Mouse (Mus musculus): ENCODE measurements at regions not wholly inside any gene's neighbourhood (a gene's known extent, or its start where the extent isn't known, plus 50 kb on each side); places are given as distances from the start of the nearest gene placed in this dataset.

GRCm38 (mm10) chr7:96078511-96078910 is 92.5 kb upstream of the Tenm4 start:
- no peak for DNase-seq (ENCODE audit: low read depth, low spot score)

DNA sequence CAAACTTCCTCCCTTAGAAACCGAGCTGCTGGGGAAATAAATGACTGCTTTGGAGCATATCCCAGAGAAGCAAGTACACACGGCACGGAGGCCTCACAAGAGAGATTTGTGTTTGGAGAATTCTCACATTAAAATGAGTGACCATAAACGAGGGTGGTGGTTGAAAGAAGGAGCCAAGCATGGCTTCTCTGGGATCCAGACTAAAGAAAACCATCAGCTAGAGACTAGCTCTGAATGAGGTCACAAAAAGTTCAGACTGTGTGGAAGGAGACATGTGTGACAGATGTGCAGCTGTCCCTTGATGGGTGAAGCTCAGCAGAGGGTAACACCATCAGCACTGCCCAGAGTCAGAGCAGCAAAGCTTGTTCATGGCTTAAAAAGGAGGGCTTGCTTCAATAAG is 89.4 kb upstream of the Tenm4 start:
- no peak for DNase-seq (ENCODE audit: low read depth, low spot score)

DNA sequence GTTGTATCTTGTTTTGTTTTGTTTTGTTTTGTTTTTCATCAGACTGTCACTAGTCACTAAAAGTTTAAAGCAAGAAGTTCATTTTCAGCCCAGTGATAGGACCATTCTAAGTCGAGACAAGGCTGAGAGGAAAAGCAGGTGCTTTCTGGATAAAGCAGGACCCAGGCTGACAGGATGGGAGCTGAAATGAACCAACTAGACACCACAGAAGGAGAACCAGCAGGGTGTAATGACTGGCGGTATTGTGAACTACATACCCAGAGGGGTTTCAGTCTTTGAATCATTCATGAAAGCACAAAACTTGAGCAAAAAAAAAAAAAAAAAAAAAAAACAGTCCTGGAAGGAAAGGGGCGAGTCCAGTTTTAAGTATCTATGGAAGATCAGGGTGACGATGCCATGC is 75.9 kb upstream of the Tenm4 start:
- DNase-seq (ENCODE audit: low read depth, low spot score), result no peak

DNA sequence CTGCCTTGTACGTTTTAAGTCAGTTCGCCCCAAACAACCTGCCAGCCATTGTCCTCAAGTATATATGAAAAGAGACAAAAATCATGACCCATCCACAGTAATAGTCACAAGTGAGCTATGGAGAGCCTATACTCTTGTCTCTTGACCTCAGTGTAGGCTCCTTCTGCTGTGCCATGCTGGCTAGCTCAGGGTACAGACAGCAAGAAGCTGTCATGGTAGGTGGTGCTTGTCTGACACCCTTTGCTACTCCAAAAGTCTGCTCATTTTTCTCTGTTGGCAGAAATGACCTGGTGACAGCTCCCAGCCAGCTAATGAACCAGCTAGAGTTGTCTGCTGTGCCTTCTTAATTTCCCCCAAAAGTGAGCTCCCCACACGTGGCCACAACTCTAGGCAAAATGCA is 75.3 kb upstream of the Tenm4 start:
- DNase-seq (ENCODE audit: low read depth, low spot score), result no peak

- DNase-seq (ENCODE audit: low read depth, low spot score), result no peak
Observed at GRCm38 (mm10) chr7:96098686-96099376, 72.2 kb upstream of the Tenm4 start.

DNA sequence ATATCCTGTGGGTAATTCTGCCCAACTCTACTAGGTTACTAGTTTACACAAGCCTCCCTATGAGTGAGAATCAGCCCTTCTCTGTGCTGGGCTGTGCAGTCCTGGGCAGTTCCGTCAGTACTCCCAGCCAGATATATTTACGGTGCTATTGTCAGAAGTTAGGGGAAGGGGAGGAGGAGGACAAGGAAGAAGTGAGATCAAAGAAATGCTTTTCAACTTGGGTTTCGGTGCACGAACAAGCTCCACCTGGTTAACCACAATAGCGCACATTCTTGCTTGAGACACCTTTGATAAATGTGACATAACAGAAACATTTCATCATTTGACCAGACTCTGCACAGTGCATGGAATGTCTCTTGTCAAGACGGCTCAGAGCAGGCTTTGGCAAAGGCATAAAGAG is 68.3 kb upstream of the Tenm4 start:
- DNase-seq (ENCODE audit: low read depth, low spot score), result no peak

GRCm38 (mm10) chr7:96108768-96109167 is 62.3 kb upstream of the Tenm4 start:
- DNase-seq (ENCODE audit: low read depth, low spot score), result no peak

GRCm38 (mm10) chr7:96120142-96120541 is 50.9 kb upstream of the Tenm4 start:
- no peak for DNase-seq (ENCODE audit: low read depth, low spot score)
